Mouse (Mus musculus) WW6 (cell line): ENCODE results near the gene Dis3l2.
A peak's percentile ranks its signal among the peaks of the same experiment; 100 is the strongest.

Experiments
- DNase-seq: peaks from one replicate; pipeline ENCODE4 v3.0.0-alpha.2; 2013; ENCODE audit warnings: low read depth, low spot score

The Dis3l2 gene

DNA sequence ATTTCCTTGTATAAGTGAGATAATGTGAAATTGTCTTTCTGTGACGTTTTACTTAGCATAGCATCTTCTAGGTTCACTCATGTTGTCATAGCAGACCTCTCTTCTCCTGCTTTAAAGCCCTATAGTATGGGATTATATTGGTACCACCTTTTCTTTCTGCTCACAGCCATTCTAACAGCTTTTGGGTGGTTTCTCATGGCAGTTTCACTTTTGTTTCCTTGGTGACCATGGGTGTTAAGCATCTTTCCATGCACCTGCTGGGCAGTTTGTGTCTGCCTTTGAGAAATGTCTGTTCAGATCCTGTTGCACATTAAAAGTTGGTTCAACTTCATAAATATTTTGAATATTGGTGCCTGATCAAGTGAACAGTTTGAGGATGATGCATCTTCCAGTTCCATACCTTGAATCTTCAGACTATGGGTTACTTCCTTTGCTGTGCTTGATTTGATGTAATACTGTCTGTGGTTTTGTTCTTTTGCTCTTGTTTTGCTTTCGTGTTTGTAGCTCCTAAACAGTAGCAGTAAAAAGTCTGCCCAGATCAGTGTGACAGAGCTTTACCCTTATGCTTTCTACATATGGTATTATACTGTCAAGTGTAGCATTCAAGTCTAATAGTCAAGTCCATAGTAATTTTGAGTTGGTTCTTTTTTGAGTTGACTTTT is 29.7 kb downstream of the Dis3l2 start:
- DNase-seq = no peak

DNA sequence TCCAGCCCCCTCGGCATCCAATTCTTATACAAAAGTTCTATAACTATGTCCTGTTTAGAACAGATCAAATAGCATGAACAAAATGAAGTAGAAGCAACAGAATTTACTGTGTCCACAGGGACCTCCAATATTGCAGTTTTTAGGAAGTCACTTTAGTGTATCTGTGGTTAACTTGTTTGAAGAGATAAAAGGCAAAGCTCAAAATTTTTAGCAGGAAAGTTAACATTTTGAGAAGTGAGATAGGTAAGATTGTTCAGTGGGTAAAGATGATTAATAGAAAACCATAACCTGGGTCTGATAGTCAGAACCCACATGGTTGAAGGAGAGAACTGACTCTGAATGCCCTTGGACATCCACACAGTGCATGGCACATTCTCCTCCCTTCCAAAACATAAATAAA is 32.8 kb downstream of the Dis3l2 start:
- DNase-seq = no peak

DNA sequence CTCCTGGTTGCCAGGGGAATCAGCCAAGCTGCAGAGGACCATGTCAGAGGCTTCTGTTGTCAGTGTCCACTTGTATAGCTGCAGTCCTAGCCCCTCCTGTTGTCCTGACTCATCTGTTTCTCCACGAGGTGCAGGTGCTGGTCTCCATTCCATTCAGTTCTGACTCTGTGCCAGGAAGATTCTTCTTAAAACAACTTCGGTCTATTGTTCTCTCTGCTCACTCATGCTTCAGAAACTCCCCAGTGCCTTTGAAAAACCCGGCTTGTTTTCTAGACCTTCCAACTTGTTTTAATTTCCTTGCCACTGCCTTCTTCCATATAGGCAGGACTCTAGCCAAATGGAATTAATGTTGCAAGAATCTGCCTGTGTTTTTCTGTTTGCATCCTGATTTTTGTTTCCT is 39.3 kb downstream of the Dis3l2 start:
- DNase-seq = no peak

- DNase-seq = no peak
These were observed 43.4 kb downstream of the Dis3l2 start for GRCm38 (mm10) chr1:86747034-86747433.

- no peak for DNase-seq
These were observed 46.5 kb downstream of the Dis3l2 start for GRCm38 (mm10) chr1:86750094-86750493.

- no peak for DNase-seq
These were observed 49.8 kb downstream of the Dis3l2 start for GRCm38 (mm10) chr1:86753416-86753815.

DNA sequence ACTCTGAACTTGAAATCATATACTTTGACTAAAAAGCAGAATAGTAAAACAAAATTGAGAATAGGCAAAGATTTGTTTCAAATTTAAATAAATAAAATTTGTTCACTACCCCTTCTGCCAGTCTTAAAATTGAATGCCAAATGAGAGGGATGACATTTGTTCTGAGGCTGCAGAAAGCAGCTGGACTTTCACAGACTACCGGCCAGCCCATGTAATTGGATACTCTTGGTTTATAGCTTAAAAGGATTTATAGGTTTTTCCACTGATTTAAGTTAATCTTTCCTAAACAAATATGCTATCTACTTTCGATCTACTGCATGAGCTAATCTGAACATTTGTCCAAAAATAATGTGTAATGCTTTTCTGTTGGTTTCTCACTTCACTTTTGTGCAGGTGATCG is 50.7 kb downstream of the Dis3l2 start:
- DNase-seq = no peak

DNA sequence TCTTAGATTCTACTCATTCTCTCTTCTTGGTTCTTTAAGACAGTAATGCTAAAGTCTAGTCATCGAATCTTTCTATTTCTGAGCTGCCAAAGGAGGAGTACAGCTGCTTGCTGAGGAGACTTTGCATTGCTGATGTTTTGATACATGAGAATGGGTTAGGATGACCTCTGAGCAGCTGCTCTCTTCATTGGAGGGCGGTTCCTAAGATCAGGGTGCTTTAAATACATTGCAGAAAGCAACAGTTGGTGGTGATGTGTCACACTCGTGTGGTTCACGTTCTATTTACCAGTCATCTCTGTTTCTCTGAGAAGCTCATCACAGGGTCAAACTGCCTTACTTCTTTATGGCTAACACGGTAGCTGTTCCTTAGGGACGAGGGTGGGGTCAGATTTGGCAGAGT is 54.5 kb downstream of the Dis3l2 start:
- DNase-seq = no peak

- DNase-seq = no peak
These were observed 58.6 kb downstream of the Dis3l2 start for GRCm38 (mm10) chr1:86762161-86762560.

- no peak for DNase-seq
These were observed 97.6 kb downstream of the Dis3l2 start for GRCm38 (mm10) chr1:86801241-86801640.

DNA sequence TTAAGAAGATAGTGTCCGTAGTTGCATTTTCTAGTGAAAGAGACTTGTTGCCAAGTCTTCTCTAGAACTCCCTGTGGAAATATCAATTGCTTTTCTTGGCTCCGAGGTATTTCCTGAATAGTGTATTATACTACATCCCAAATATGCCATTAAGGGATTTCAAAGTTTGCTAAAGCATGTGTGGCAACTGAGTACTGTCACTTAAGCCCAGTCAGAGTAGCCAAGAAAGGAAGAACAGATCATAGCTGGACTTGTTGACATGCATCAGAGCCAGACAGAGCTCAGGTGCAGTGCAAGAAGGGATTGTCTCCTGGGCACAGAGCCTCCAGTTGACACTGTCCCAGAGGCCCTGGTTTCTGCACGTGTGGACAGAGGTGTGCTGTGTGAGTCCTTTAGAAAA is 108.1 kb downstream of the Dis3l2 start:
- DNase-seq = no peak

GRCm38 (mm10) chr1:86822266-86822665 is 118.7 kb downstream of the Dis3l2 start:
- DNase-seq = no peak

DNA sequence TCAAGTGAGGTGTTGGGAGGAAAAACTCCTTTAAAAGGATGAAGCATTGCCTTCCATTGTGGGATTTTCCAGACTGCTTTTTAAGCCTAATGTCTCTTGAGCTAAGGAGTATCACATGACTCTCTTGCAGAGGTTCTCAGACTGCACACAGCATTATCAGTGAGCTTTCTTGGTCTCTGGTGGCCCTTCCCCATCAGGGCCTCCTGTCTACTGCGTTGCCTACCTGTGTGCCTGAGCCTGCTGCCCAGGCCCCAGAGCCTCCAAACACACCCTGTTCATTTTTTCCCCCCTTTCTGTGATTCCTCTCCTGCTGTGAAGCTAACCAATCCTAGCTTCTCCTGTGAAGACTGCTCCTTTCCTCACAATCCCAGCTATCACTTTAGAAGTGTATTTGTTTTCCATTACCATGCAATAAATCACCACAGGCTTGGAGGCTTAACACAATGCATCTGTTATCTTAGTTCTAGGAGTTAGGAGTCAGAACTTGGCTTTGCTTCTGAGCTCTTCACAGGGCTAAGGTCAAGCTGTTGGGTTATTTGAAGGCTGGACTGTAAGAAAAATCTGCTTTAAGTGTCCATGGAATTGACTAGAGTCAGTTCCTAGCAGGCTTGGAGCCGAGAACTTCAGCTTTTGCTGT is 130.9 kb downstream of the Dis3l2 start:
- DNase-seq = no peak

DNA sequence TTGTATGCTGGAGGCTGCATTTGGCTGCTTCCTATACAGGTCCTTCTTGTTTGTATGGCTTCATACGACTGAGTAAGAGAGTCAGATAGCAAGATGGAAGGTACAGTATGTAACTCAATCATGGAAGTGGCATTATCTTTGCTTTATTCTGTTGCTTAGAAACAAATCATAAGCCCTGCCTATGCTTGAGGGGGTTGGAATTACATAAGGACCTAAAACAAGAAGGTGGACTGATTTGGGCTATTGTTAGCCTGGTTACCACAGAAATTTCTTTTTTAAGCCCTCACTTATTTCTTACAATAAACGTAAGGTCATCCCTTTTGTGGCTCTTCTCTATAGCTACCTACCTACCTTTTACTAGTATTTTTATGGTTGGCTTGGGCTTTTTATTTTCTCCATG is 131.4 kb downstream of the Dis3l2 start:
- DNase-seq = no peak

- DNase-seq = no peak
These were observed 147.1 kb downstream of the Dis3l2 start for GRCm38 (mm10) chr1:86850754-86851153.

DNA sequence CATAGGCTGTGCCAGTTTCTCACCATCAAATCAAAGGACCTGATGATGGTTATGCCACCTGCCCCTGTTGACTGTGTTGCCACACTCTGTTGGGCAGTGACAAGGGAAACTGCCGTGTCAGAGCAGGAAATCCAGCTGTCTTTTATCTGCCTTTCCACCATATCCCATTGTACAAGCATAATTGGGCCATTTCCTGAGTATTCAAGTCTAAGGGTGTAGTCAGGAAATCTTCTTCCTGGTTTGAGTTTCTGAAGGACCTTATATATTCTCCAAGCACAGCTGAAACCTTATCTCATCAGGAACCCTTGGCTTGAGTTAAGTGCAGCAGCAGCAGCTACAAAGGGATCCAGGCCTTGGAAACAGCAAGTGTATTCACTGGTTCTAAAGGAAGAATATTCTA is 155.3 kb downstream of the Dis3l2 start:
- peak; percentile 5 for DNase-seq

- no peak for DNase-seq
These were observed 155.8 kb downstream of the Dis3l2 start for GRCm38 (mm10) chr1:86859371-86859770.

DNA sequence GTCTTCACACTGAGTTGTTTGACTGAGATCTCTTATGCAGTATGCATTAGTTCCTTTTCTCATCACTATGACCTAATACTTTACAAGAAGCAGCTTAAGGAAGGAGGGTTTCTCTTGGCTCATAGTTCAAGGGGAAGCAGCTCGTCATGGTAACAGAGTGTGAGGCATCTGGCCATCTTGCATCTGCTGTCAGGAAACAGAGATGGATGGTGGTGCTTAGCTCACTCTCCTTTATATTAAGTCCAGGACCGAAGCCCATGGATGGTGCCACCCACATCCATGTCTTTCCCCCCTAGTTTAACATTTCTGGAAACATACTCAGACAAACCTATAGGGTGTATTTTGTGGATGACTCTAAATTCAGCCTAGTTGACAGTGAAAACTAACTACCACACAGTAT is 170.1 kb downstream of the Dis3l2 start:
- DNase-seq = no peak

- DNase-seq = no peak
These were observed 175.1 kb downstream of the Dis3l2 start for GRCm38 (mm10) chr1:86878743-86879142.

GRCm38 (mm10) chr1:86879547-86879946 is 175.9 kb downstream of the Dis3l2 start:
- DNase-seq = no peak

- DNase-seq = no peak
These were observed 183.5 kb downstream of the Dis3l2 start for GRCm38 (mm10) chr1:86887060-86887459.

DNA sequence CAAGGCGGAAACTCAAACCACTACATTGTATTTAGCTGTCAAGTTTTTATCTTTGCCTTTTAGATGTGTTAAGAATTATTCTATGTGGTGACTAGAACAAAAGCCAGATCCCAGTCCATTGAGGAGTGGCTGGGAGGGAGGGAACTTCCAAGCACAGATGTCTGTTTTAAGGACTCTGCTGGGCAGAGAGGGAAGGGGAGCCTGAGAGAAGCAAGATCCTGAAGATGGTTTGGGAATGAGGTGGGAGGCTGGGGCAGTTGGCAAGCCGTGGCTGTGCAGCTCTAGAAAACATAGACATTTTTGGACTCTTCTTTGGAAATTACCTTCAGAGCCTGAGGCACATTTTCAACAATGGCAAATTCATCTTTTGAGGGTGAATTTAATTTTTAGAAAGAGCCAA is 208.9 kb downstream of the Dis3l2 start:
- DNase-seq = no peak

DNA sequence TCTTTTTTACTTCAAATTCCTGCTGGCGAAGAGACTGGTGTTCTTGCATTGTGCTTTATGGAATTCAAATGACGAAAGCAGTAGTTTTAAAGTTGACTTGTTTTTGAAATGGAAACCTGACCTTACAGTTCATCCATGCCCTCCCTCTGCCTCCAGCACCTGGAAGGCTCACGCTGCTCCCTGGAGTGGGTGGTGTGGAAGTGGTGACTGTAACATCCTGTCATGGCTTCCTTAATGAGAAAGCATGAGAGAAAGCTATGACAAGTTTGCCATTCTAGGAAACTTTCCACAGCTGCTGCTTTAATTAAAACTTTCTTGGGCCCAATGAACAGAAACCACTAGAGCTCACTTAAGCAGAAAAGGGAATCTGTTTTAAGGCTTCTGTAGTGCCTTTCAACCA is 210.3 kb downstream of the Dis3l2 start:
- no peak for DNase-seq

- DNase-seq = no peak
These were observed 211.1 kb downstream of the Dis3l2 start for GRCm38 (mm10) chr1:86914697-86915096.
